Mouse (Mus musculus) left cerebral cortex, postnatal 10 days (tissue): ENCODE results near the gene Cd300e. TPM values are rescaled to one million over a fixed set of nuclear protein-coding genes. Genes with fewer than 3 reads are reported as not detected.

Experiments
- DNase-seq, 2 experiments: peaks; one replicate each; pipeline ENCODE4 v3.0.0; 2021 to 2022; ENCODE audit warnings: low spot score in 2 of 2, mixed read lengths in 1 of 2; ENCODE audit errors: extremely low spot score in 1 of 2
- intact Hi-C: fragments of 180-260 bp; cut with DNase I; formaldehyde crosslinking; loops from one replicate; pipeline ENCODE4 v1.15.1; 2025
- total RNA-seq, 2 experiments: library from RNA; stranded (reverse); gene quantifications; 2 replicates each; pipeline ENCODE4 v1.2.3; 2021

Cd300e gene
- total RNA-seq, 2 experiments from 2014 or later, result not detected

DNA sequence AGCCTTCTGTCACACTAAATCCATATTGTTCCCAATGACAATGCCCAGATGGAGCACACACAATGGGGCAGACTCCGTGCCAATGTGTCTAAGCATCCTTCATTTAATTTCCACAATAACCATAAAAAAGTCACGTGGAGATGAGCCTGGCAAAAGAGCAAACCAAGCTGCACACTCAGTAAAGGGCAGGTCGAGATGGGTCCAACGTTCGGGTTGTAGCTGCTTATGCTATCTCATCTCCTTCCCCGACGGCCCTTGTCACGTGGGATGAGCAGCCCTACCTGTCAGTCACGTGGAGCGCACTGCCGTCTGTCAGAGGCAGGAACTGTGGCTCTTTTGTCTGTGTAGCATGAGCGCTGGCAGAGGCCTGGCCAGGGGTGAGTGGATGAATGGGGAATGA lies 22.6 kb upstream of the Cd300e start:
- no peak for DNase-seq
- intact Hi-C loops, result loop anchor here (5.0 kb wide), 1 partner anchor 188 kb away; no protein-coding TSS in a partner anchor

DNA sequence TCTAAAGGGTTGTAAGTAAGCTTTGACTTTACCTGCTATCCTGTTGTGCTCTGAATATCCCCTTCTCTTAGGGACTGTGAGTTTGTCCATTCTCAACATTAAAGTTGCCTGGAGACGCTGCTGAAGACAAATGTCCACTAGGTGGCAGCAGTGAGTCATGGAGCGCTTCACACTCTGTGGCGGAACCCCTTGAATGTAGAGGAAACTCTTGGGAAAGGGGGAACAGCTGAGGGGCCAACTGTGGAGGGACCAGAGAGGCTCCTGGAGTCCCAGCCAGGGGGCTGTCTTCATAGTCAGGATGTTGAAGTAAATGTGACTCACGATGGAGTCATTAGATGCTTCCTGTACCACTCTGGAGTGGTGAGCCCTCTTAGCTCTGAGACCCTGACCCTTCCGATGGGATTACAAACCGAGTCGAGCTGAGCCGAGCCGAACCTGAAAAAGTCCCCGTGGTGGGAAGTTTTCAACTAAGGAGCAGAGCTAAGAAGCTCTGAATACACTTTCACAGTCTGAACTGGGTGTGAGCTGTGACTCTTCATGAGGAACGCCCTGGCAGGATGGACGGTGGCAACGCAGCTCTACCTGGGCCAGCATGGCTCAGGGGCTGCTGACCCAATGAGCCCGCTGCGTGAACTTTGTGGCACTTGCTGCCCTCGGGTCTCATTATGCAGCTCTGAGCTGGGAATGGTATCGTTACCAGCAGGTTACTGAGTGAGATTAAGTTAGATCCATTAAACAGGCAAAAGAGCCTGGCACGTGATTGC lies 21.6 kb upstream of the Cd300e start:
- intact Hi-C loops, result loop anchor here (2.0 to 5.0 kb wide), 2 partner anchors 69 to 189 kb away; no protein-coding TSS in a partner anchor
- peak; percentile 74 to 77 for DNase-seq

- intact Hi-C loops, result loop anchor here (2.0 to 5.0 kb wide), 2 partner anchors 71 to 190 kb away; no protein-coding TSS in a partner anchor
- no peak for DNase-seq
These were observed 20.2 kb upstream of the Cd300e start for GRCm38 (mm10) chr11:115082196-115082595.

DNA sequence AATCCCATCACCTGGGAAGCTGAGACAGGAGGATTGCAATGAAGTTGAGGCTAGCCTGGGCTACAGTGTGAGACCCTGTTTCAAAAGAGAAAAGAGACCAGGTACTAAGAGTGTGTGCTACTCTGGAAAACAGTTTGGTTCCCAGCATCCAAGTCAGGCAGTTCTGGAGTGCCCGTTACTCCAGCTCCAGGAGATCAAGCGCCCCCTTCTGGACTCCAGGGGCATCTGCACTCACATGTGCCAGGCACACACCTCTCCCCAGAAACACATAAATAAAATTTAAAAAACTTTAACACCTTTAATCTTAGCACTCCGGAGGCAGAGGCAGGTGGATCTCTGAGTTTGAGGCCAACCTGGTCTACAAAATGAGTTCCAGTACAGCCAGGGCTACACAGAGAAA lies 19.4 kb upstream of the Cd300e start:
- no peak for DNase-seq
- intact Hi-C loops, result loop anchor here (5.0 kb wide), 1 partner anchor 191 kb away; no protein-coding TSS in a partner anchor

- peak; percentile 46 to 49 for DNase-seq
- intact Hi-C loops, result loop anchor here (5.0 kb wide), 1 partner anchor 191 kb away; no protein-coding TSS in a partner anchor
These were observed 18.9 kb upstream of the Cd300e start for GRCm38 (mm10) chr11:115080886-115081285.

- intact Hi-C loops, result no loop called here
- DNase-seq, result no peak
These were observed 16.7 kb upstream of the Cd300e start for GRCm38 (mm10) chr11:115078680-115079079.

- intact Hi-C loops, result no loop called here
- DNase-seq, result no peak
These were observed 15.5 kb upstream of the Cd300e start for GRCm38 (mm10) chr11:115077436-115077835.

- intact Hi-C loops, result no loop called here
- DNase-seq, result no peak
These were observed 13.9 kb upstream of the Cd300e start for GRCm38 (mm10) chr11:115075859-115076258.

- intact Hi-C loops, result no loop called here
- no peak for DNase-seq
These were observed 13.4 kb upstream of the Cd300e start for GRCm38 (mm10) chr11:115075407-115075806.

GRCm38 (mm10) chr11:115073002-115073401 lies 11.0 kb upstream of the Cd300e start:
- DNase-seq, result no peak
- intact Hi-C loops, result no loop called here

DNA sequence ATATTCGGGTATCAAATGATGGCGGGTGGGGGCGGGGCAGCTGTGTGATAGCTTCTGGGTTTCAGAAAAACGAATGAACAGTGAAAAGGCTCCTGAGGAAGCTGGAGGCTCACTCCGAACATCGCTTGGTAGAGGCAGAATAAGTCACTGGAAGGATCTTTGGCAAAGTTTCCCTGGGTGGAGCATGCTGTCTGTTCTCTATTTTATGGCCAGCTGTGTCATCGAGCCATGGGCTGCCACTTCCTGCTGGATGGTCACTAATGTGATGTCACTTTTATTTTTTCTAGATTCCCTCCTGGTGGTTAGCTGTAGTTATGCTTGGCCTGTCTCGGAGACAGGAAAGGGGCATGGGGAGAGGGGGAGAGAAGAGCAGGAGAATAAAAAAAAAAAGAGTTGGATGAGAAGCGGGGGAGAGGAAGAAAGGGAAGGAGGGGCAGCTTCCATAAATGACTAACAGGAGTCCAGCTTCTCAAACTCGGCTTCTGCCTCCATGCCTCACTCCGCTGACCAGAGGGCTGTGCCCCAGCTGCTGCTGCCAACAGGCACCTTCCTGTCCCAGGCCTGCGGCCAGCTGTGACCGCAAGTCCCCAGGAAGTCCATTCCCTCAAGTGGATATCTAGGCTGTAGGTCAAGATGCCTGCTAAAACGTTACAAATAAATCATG lies 9.8 kb upstream of the Cd300e start:
- DNase-seq, result peak in 1 of 2 experiments; percentile 63
- intact Hi-C loops, result no loop called here

GRCm38 (mm10) chr11:115071015-115071551 lies 9.1 kb upstream of the Cd300e start:
- DNase-seq, result no peak

DNA sequence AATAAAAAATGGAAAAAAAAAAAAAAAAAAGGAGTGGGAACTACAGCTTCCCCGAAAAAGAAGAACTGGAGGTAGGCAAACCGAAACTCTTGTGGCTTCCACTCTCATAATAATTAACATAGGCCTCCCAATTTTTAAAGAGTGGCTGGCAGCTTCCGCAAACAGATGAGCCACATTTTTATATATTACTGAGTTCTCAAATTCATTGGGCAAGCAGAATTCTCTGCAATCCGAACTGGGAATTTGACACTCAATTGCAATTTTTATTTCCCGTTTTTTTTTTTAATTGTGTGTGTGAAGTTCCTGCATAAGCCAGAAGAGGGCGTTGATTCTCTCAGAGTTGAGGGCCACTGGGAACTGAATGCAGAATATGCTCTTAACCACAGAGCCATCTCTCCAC lies 4.8 kb upstream of the Cd300e start:
- intact Hi-C loops, result no loop called here
- DNase-seq, result no peak

More at GRCm38 (mm10) chr11:115071015-115071551, 9.1 kb upstream of the Cd300e start:
- intact Hi-C loops, result no loop called here

DNA sequence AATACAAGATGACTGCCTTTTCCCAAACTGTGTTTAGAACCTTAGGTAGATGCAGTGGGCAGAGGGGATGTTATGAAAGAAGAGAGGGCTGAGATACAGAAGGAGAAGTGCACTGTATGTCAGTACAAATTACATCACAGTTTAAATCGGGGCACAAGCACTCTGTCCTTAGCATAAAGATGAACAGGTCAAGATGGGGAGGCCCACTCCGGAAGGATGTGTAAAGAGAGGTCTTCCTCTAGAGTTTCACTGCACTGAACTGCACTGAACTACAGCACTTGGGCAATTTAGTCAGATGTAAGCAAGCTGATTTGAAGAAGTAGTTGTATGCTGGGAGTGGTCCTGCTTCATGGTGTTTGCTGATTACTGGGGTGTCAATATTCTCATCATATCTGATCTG lies 2.2 kb downstream of the Cd300e start:
- DNase-seq, result no peak

GRCm38 (mm10) chr11:115058701-115059100 lies 3.3 kb downstream of the Cd300e start:
- intact Hi-C loops, result no loop called here
- no peak for DNase-seq

More for the DNA sequence above, 2.2 kb downstream of the Cd300e start:
- intact Hi-C loops, result no loop called here

DNA sequence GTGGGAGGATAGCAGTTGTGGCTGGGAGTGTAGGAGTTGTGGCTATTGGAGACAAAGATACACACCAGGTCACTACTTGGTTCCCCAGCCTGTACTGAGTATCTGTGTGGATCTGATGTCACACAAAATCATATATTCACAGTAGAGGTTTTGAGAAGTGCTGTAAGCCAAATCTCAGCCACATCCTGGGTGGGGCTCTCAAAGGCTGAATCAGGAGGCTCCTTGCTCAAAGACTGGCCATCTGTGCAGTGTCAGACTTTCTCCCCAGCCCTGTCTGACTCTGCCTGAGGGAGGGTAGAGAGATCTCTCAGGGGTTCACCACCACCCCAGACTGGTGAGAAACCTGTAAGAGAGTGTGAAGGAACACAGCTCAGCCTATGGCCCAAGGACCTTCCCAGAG lies 7.4 kb downstream of the Cd300e start:
- intact Hi-C loops, result no loop called here
- DNase-seq, result no peak

- DNase-seq, result no peak
- intact Hi-C loops, result no loop called here
These were observed 9.0 kb downstream of the Cd300e start for GRCm38 (mm10) chr11:115052991-115053390.

GRCm38 (mm10) chr11:115052206-115052605 lies 9.8 kb downstream of the Cd300e start:
- intact Hi-C loops, result no loop called here
- peak in 1 of 2 experiments; percentile 11 for DNase-seq

DNA sequence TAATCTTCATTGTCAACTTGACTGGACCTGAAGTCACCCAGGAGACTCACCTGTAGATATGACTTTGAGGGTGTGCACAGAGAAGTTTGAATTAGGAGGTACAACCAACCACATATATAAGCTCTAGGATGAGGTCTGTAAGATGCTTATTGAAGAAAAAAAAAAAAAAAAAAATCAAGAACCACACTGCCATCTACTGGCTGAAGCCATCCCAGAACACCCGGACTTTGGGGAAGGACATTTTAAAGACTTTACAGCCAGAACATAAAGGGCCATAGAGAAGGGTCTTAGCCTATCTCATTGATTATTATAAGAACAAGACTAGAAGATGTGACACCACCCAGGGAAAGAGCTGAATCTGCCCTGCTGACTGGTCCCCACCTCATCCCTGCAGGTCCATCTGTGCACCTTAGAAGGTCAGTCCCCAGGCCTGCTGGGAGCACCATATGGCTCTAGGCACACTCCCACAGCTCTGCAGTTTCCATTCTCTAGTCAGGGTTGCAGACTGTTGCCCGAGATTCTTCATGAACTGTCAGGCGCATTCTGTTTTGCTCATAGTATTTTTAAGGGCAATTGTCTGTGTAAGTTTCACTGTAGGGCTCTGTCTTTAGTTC lies 12.6 kb downstream of the Cd300e start:
- DNase-seq, result no peak
- intact Hi-C loops, result no loop called here
